Mouse (Mus musculus) midbrain, postnatal 0 days (tissue): ENCODE measurements around the gene Zfp219. TPM values are rescaled to one million over a fixed set of nuclear protein-coding genes. Genes with fewer than 3 reads are reported as not detected.
"Not testable (repeated sequence)": the region's sequence is repeated elsewhere in the genome, so short reads cannot be mapped to it uniquely, and the experiment has no call there.

Experiments used
- ATAC-seq: fragments of 200-750 bp; cut with Nextera tagmentation; 2 replicates; pipeline ENCODE4 v1.8.0; 2017; ENCODE audit warnings: moderate number of reproducible peaks, mild to moderate bottlenecking, moderate TSS enrichment, moderate library complexity; ENCODE audit not compliant: low FRiP score
- DNase-seq: peaks from one replicate; pipeline ENCODE4 v3.0.0-alpha.2; 2015; ENCODE audit warnings: low spot score
- H3K27ac ChIP-seq: fragments of 300-500 bp; sonication (generic); 2 replicates; pipeline ENCODE4 v1.5.1; 2014; ENCODE audit warnings: low read depth, mild to moderate bottlenecking, low read length, mixed read lengths
- H3K27me3 ChIP-seq: fragments of 300-500 bp; sonication (generic); 2 replicates; pipeline ENCODE4 v1.6.1; 2014; ENCODE audit warnings: low read length, control low read depth, mixed read lengths; ENCODE audit not compliant: insufficient read depth
- H3K36me3 ChIP-seq: fragments of 300-500 bp; sonication (generic); 2 replicates; pipeline ENCODE4 v1.6.1; 2014; ENCODE audit warnings: low read length, control low read depth, mixed read lengths; ENCODE audit not compliant: insufficient read depth
- H3K4me1 ChIP-seq: fragments of 300-500 bp; sonication (generic); 2 replicates; pipeline ENCODE4 v1.6.1; 2014; ENCODE audit warnings: mild to moderate bottlenecking, control low read depth, antibody characterized with exemption, low read length, mixed read lengths; ENCODE audit not compliant: insufficient read depth
- H3K4me2 ChIP-seq: fragments of 300-500 bp; sonication (generic); 2 replicates; pipeline ENCODE4 v1.6.1; 2014; ENCODE audit warnings: low read depth, mild to moderate bottlenecking, low read length, mixed read lengths; ENCODE audit not compliant: poor library complexity, severe bottlenecking
- H3K4me3 ChIP-seq: fragments of 300-500 bp; sonication (generic); 2 replicates; pipeline ENCODE4 v1.5.1; 2014; ENCODE audit warnings: low read depth, mild to moderate bottlenecking, low read length, moderate library complexity
- H3K9ac ChIP-seq: fragments of 300-500 bp; sonication (generic); replicated peaks from 2 replicates; pipeline ENCODE4 v1.6.1; 2014; ENCODE audit warnings: mild to moderate bottlenecking, low read length, moderate library complexity, mixed read lengths; ENCODE audit not compliant: poor library complexity, severe bottlenecking
- H3K9me3 ChIP-seq: fragments of 300-500 bp; sonication (generic); 2 replicates; pipeline ENCODE4 v1.6.1; 2016; ENCODE audit warnings: low read length, control low read depth
- CTCF ChIP-seq: IDR thresholded peaks from 2 replicates; pipeline ENCODE4 v1.5.1; 2016; ENCODE audit warnings: antibody characterized with exemption, mild to moderate bottlenecking
- WGBS: fragments of 180-500 bp; shearing (Covaris S2); extraction: QIAGEN DNeasy Blood & Tissue Kit; methylation state at CpG from one replicate; pipeline ENCODE4 v1.1.7; 2014; 5-methylcytosine and 5-hydroxymethylcytosine counted together
- polyA plus RNA-seq: library from polyadenylated mRNA; unstranded; fragments of >200 nt; fragmentation: Nextera tagmentation; extraction: Ambion mirVana; gene quantifications from 2 replicates; pipeline ENCODE4 v1.2.1, GENCODE M21; 2015
- total RNA-seq: library from RNA; depleted of rRNA; stranded (reverse); fragments of >200 nt; gene quantifications from 2 replicates; pipeline ENCODE4 v1.2.3, GENCODE M21; 2014

The Zfp219 gene
- total and polyA plus RNA-seq, 2 experiments from 2014 or later: 23.5 to 65.5 TPM

DNA sequence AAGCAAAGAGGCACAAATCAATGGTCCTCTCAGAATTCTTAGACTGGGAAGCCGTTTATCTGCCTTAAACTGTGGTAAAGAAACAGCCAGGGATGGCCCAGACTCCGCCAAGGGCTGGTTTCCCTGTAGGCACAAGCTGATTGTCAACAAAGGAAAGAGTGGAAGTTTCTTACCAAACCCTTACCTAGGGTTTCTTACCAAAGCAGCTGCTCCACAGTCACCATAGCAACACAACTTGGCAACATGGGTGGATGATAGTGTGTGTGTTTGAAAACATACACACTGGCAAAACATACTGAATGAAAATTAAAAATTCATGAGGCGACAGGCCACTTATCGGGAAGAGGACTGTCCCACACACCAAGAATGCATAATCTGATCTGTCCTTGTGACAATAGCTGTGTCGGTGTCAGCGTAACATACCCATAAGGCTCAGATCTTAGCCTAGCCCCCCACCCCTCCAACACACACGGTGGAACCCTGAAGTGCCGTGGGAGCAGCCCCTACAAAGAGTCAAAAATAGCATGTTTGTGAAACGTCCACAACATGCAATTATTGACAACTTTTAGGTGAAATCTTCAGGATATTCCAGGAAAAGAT lies 25.5 kb upstream of the Zfp219 start:
- H3K27me3 ChIP-seq: no peaks in the 10 kb centered on the region
- no peak overlapping the region for H3K9ac ChIP-seq
- WGBS: 25% methylated on average over 9 of the region's 9 CpGs
- H3K4me2 ChIP-seq: no peak overlapping the region
- H3K4me3 ChIP-seq: no peak overlapping the region
- no peaks in the 10 kb centered on the region for H3K9me3 ChIP-seq
- TF ChIP-seq CTCF: no peak
- no peaks in the 10 kb centered on the region for H3K4me1 ChIP-seq
- no peak overlapping the region for H3K27ac ChIP-seq
- H3K36me3 ChIP-seq: no peaks in the 10 kb centered on the region
- 0 out of 2 replicates have a peak, but pooled peaks have one; percentile 49 for ATAC-seq
- DNase-seq: peak; percentile 4

- no peak overlapping the region for H3K27ac ChIP-seq
- no peaks in the 10 kb centered on the region for H3K9me3 ChIP-seq
- 9% methylated on average over 8 of the region's 8 CpGs for WGBS
- H3K4me3 ChIP-seq: no peak overlapping the region
- no peaks in the 10 kb centered on the region for H3K4me1 ChIP-seq
- H3K9ac ChIP-seq: no peak overlapping the region
- peak; percentile 71 for TF ChIP-seq CTCF
- peak; percentile 39 for DNase-seq
- peak; percentile 65; the same call in 1 of the 2 replicates for ATAC-seq
- H3K27me3 ChIP-seq: no peaks in the 10 kb centered on the region
- no peaks in the 10 kb centered on the region for H3K36me3 ChIP-seq
- H3K4me2 ChIP-seq: 0 out of 2 replicates have a peak overlapping the region, but pooled peaks have one; percentile 4
These were observed 24.6 kb upstream of the Zfp219 start for GRCm38 (mm10) chr14:52044901-52045678.

GRCm38 (mm10) chr14:52043446-52043845 lies 22.9 kb upstream of the Zfp219 start:
- no peaks in the 10 kb centered on the region for H3K36me3 ChIP-seq
- H3K4me1 ChIP-seq: no peaks in the 10 kb centered on the region
- 59% methylated on average over 6 of the region's 6 CpGs for WGBS
- no peaks in the 10 kb centered on the region for H3K27me3 ChIP-seq
- no peak overlapping the region for H3K27ac ChIP-seq
- no peaks in the 10 kb centered on the region for H3K9me3 ChIP-seq
- no peak for ATAC-seq
- no peak overlapping the region for H3K9ac ChIP-seq
- H3K4me2 ChIP-seq: no peak overlapping the region
- no peak for DNase-seq
- no peak overlapping the region for H3K4me3 ChIP-seq
- TF ChIP-seq CTCF: no peak

- not testable (repeated sequence) for H3K4me2 ChIP-seq, H3K36me3 ChIP-seq, H3K27me3 ChIP-seq, H3K9ac ChIP-seq, ATAC-seq, H3K4me3 ChIP-seq, DNase-seq, H3K27ac ChIP-seq, H3K9me3 ChIP-seq, H3K4me1 ChIP-seq
- WGBS: 71% methylated on average over 3 of the region's 3 CpGs
These were observed 21.8 kb upstream of the Zfp219 start, which contains the start of gene Olfr221 for GRCm38 (mm10) chr14:52042359-52042758. Gene Olfr221 (minus strand): TSS chr14:52042459.

DNA sequence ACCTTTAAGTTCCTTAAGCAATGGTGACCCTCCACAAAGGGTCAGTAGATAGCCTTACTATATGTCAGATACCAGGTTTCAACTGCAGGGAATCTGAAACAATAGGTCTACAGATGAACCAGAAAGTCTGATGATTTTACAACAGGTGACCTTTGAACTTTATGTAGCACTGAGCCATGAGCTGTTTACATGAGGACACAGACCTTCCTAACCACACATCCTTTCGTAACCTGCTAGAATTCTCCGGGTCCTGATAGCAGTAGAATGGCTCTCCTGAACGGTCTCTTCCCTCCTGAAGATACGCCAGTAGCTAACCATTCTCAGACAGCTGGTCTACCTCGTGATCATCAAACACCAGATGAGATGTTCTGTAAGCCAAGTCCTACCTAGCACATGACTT lies 18.8 kb upstream of the Zfp219 start:
- Histone ChIP-seq H3K27ac (no peak overlapping the region), H3K4me2 (no peak overlapping the region), H3K9me3 (no peaks in the 10 kb centered on the region), H3K27me3 (no peaks in the 10 kb centered on the region), H3K4me3 (no peak overlapping the region), H3K9ac (no peak overlapping the region), H3K36me3 (no peaks in the 10 kb centered on the region), H3K4me1 (no peaks in the 10 kb centered on the region)
- DNase-seq: no peak
- ATAC-seq: no peak
- 92% methylated on average over 5 of the region's 5 CpGs for WGBS
- no peak for TF ChIP-seq CTCF

- Histone ChIP-seq H3K4me1 (no peaks in the 10 kb centered on the region), H3K4me3 (no peak overlapping the region), H3K27me3 (no peaks in the 10 kb centered on the region), H3K9ac (no peak overlapping the region), H3K9me3 (no peaks in the 10 kb centered on the region), H3K36me3 (no peaks in the 10 kb centered on the region), H3K4me2 (no peak overlapping the region), H3K27ac (no peak overlapping the region)
- no peak for ATAC-seq
- 92% methylated on average over 6 of the region's 6 CpGs for WGBS
- DNase-seq: no peak
- TF ChIP-seq CTCF: no peak
These were observed 15.4 kb upstream of the Zfp219 start for GRCm38 (mm10) chr14:52035926-52036325.
